In the genomic region with DNA sequence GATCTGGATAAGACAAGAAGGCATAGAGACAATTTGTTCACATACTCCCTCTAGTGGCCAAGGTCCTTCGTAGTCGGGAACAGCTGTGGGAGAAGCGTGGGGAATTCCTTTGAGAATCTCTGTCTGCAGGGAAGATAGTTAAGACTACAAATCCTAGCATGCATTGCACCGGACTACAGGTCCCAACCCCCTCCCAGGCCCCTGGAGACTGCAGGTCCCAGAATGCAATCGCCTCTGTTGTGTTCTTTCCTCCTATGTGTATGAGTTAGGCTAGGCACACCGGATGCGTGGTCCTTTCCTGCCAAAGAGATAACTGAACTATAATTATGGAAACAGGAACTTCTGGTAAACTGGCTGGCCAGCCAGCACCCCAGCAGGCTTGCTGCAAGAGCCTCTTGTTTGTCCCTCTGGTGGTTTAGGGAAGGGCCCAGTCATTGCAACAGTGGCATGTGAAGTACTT, we compare ENCODE assay signal across 8 mouse cellular contexts. TPM values are rescaled to one million over a fixed set of nuclear protein-coding genes. Genes with fewer than 3 reads are reported as not detected.
DNase-seq lines count a peak whose midpoint lies in the region; ATAC-seq and TF ChIP-seq lines count a peak whose summit lies in the region.

No protein-coding gene starts in this region.

- H3K4me3 ChIP-seq in CH12.LX (replicated peaks in 1 of 3; ENCODE audit: low read depth in 2 of 3, low read length in 2 of 3, poor library complexity in 1 of 3) = no peak overlapping the region
- no peak overlapping the region for H3K4me3 ChIP-seq in brown adipose tissue, adult 24 weeks (ENCODE audit: insufficient read depth, low read depth, low read length)
- peak overlapping the region; percentile 59 for H3K4me3 ChIP-seq in heart, embryonic 13.5 days
- peak overlapping the region; percentile 53; the same call in 1 of the 2 replicates for H3K4me3 ChIP-seq in kidney, postnatal 0 days (replicated peaks; ENCODE audit: low read depth, low read length)
- H3K4me3 ChIP-seq in liver, adult 2 months (ENCODE audit: insufficient read depth, low read depth, low read length) = no peak overlapping the region
- peak overlapping the region; percentile 43 for H3K4me3 ChIP-seq in stomach, embryonic 14.5 days (ENCODE audit: low read depth, low read length)

- peak; percentile 63 for TF ChIP-seq RAD21 in CH12.LX (IDR thresholded peaks at IDR 0.05; ENCODE audit: low read depth, low read length)

- no peak overlapping the region for H3K9ac ChIP-seq in CH12.LX (ENCODE audit: insufficient read depth, low read depth)
- H3K9ac ChIP-seq in heart, embryonic 13.5 days = peak overlapping the region; percentile 83
- H3K9ac ChIP-seq in kidney, postnatal 0 days (ENCODE audit: low read depth, low read length) = no peak overlapping the region
- H3K9ac ChIP-seq in liver, adult 2 months (ENCODE audit: low read depth, low read length) = no peak overlapping the region; the same call in 1 of the 2 replicates
- H3K9ac ChIP-seq in stomach, embryonic 14.5 days (replicated peaks; ENCODE audit: low read depth, low read length) = 0 out of 2 replicates have a peak overlapping the region, but pooled peaks have one; percentile 77

- H3K36me3 ChIP-seq in CH12.LX (replicated peaks in 1 of 2; ENCODE audit: control insufficient read depth in 1 of 2, insufficient read depth in 1 of 2, low read length in 1 of 2) = no peaks in the 10 kb centered on the region
- H3K36me3 ChIP-seq in heart, embryonic 13.5 days = peaks cover 44% of the 10 kb centered on the region
- peaks cover 21% of the 10 kb centered on the region; the same call in 1 of the 2 replicates for H3K36me3 ChIP-seq in kidney, postnatal 0 days (ENCODE audit: insufficient read depth, low read length)
- H3K36me3 ChIP-seq in liver, adult 2 months (ENCODE audit: control insufficient read depth, insufficient read depth, low read length) = no peaks in the 10 kb centered on the region
- H3K36me3 ChIP-seq in stomach, embryonic 14.5 days (ENCODE audit: control insufficient read depth, insufficient read depth, low read length) = peaks cover 29% of the 10 kb centered on the region

- H3K27ac ChIP-seq in CH12.LX (ENCODE audit: insufficient read depth, low read depth) = no peak overlapping the region
- peak overlapping the region; percentile 86 for H3K27ac ChIP-seq in brown adipose tissue, adult 24 weeks (replicated peaks; ENCODE audit: low read depth, low read length)
- H3K27ac ChIP-seq in heart, embryonic 13.5 days (replicated peaks) = peak overlapping the region; percentile 96
- peak overlapping the region; percentile 76 for H3K27ac ChIP-seq in kidney, postnatal 0 days
- peak overlapping the region; percentile 8 for H3K27ac ChIP-seq in liver, adult 2 months (replicated peaks; ENCODE audit: insufficient read depth, low read depth, low read length)
- peak overlapping the region; percentile 96; the same call in 1 of the 2 replicates for H3K27ac ChIP-seq in stomach, embryonic 14.5 days (ENCODE audit: low read length)

- no peak for TF ChIP-seq EP300 in CH12.LX (IDR thresholded peaks at IDR 0.05; ENCODE audit: low read length)

- no peaks in the 10 kb centered on the region for H3K79me2 ChIP-seq in CH12.LX (replicated peaks; ENCODE audit: control insufficient read depth, extremely low read depth, insufficient read depth, poor library complexity, severe bottlenecking)
- no peaks in the 10 kb centered on the region for H3K79me2 ChIP-seq in liver, adult 2 months (ENCODE audit: control insufficient read depth, insufficient read depth, low read length)

- dilution Hi-C loops in CH12.LX (cut with MboI; ENCODE audit: extremely low pct_ligation_motif_present, extremely low pct_unique_long_range_greater_than_20kb, low sequenced_read_pairs) = no loop called here

- in situ Hi-C loops in CH12.LX (cut with MboI; ENCODE audit: low pct_ligation_motif_present, low pct_unique_long_range_greater_than_20kb, low sequenced_read_pairs) = no loop called here

- H3K4me1 ChIP-seq in CH12.LX (ENCODE audit: control insufficient read depth in 1 of 2, insufficient read depth in 2 of 2) = peaks cover 12 to 27% of the 10 kb centered on the region in 2 experiments
- peaks cover 29% of the 10 kb centered on the region for H3K4me1 ChIP-seq in brown adipose tissue, adult 24 weeks (ENCODE audit: control insufficient read depth, insufficient read depth, insufficient read length, low read length)
- peaks cover 79% of the 10 kb centered on the region for H3K4me1 ChIP-seq in heart, embryonic 13.5 days
- peaks cover 29% of the 10 kb centered on the region for H3K4me1 ChIP-seq in kidney, postnatal 0 days (replicated peaks; ENCODE audit: insufficient read depth, low read length)
- H3K4me1 ChIP-seq in liver, adult 2 months (ENCODE audit: control insufficient read depth, insufficient read depth, low read length) = peaks cover 24% of the 10 kb centered on the region
- peaks cover 28% of the 10 kb centered on the region for H3K4me1 ChIP-seq in stomach, embryonic 14.5 days (ENCODE audit: control insufficient read depth, insufficient read depth, low read length)

- no peaks in the 10 kb centered on the region for H3K9me3 ChIP-seq in CH12.LX (replicated peaks; ENCODE audit: low read length)
- H3K9me3 ChIP-seq in heart, embryonic 13.5 days = no peaks in the 10 kb centered on the region
- H3K9me3 ChIP-seq in kidney, postnatal 0 days (replicated peaks; ENCODE audit: low read length) = no peaks in the 10 kb centered on the region
- no peaks in the 10 kb centered on the region for H3K9me3 ChIP-seq in stomach, embryonic 14.5 days (ENCODE audit: control insufficient read depth, low read depth, low read length)

- H3K4me2 ChIP-seq in CH12.LX (ENCODE audit: insufficient read depth, low read depth, poor library complexity, severe bottlenecking) = no peak overlapping the region
- H3K4me2 ChIP-seq in heart, embryonic 13.5 days = peak overlapping the region; percentile 79
- peak overlapping the region; percentile 68 for H3K4me2 ChIP-seq in kidney, postnatal 0 days (ENCODE audit: low read length)
- peak overlapping the region; percentile 89 for H3K4me2 ChIP-seq in stomach, embryonic 14.5 days (replicated peaks; ENCODE audit: low read depth, low read length)

- peak; percentile 78 for DNase-seq in CH12.LX (ENCODE audit: extremely low read depth)
- peak; percentile 69 for DNase-seq in fat pad, adult 2 months (ENCODE audit: extremely low read depth, low read depth, low spot score)
- DNase-seq in kidney, postnatal 0 days (ENCODE audit: low spot score) = peak; percentile 99
- peak; percentile 92 for DNase-seq in liver, adult 2 months (ENCODE audit: extremely low read depth, low read depth, low spot score)

- peak; percentile 58; the same call in 1 of the 2 replicates for ATAC-seq in heart, embryonic 13.5 days (ENCODE audit: extremely low read depth, insufficient number of reproducible peaks, low FRiP score, low TSS enrichment)
- peak; percentile 77 for ATAC-seq in kidney, postnatal 0 days (replicated peaks; ENCODE audit: low FRiP score, low read depth)
- peak; percentile 72 for ATAC-seq in monocyte, adult 5-6 weeks (replicated peaks; ENCODE audit: insufficient number of reproducible peaks, low FRiP score, low TSS enrichment, poor library complexity, severe bottlenecking)
- peak; percentile 43 for ATAC-seq in stomach, embryonic 14.5 days (ENCODE audit: insufficient number of reproducible peaks, insufficient read depth, low FRiP score, low read depth)

- TF ChIP-seq CTCF in CH12.LX (conservative IDR thresholded peaks at IDR 0.05 in 1 of 2, IDR thresholded peaks at IDR 0.05 in 1 of 2; ENCODE audit: low read depth in 2 of 2, low read length in 2 of 2) = peak; percentile 74 to 81
- TF ChIP-seq CTCF in kidney, postnatal 0 days (IDR thresholded peaks at IDR 0.05; ENCODE audit: low read depth) = peak; percentile 82
- peak; percentile 58 for TF ChIP-seq CTCF in liver, adult 2 months (IDR thresholded peaks at IDR 0.05; ENCODE audit: low read depth, low read length)

- peaks cover 46% of the 10 kb centered on the region for H3K27me3 ChIP-seq in CH12.LX (replicated peaks)
- H3K27me3 ChIP-seq in heart, embryonic 13.5 days (replicated peaks) = no peaks in the 10 kb centered on the region
- no peaks in the 10 kb centered on the region for H3K27me3 ChIP-seq in kidney, postnatal 0 days (ENCODE audit: insufficient read depth, low read length)
- H3K27me3 ChIP-seq in liver, adult 2 months (ENCODE audit: control insufficient read depth, insufficient read depth, low read length) = no peaks in the 10 kb centered on the region
- no peaks in the 10 kb centered on the region for H3K27me3 ChIP-seq in stomach, embryonic 14.5 days (ENCODE audit: control insufficient read depth, insufficient read depth, low read length)

- WGBS in heart, embryonic 13.5 days = 2% methylated on average over 7 of the region's 7 CpGs
- 3% methylated on average over 7 of the region's 7 CpGs for WGBS in kidney, postnatal 0 days
- 3% methylated on average over 7 of the region's 7 CpGs for WGBS in liver, adult 2 months
- WGBS in stomach, embryonic 14.5 days = 3% methylated on average over 7 of the region's 7 CpGs

- TF ChIP-seq POLR2A in CH12.LX (IDR thresholded peaks at IDR 0.05; ENCODE audit: low read depth, low read length) = no peak
- no peak for TF ChIP-seq POLR2A in liver, adult 2 months (IDR thresholded peaks at IDR 0.05; ENCODE audit: extremely low read depth, insufficient read depth, low read length)

RNA-seq across cellular contexts. Expression of a gene that starts 2.8 kb away (rescaled TPM):
- 0.34 TPM in 2 replicates for total RNA-seq in CH12.LX (2012; rRNA removed)
- total RNA-seq in CH12.LX (2014; rRNA removed) = 0.05 and 0.11 TPM in 2 replicates
- 0.33 and 0.63 TPM in 2 replicates for polyA plus RNA-seq in CH12.LX (2012; ENCODE audit: insufficient read length, low read depth)
- 2.4 and 3.6 TPM in 2 replicates for polyA plus RNA-seq in brown adipose tissue, adult 24 weeks (2012; ENCODE audit: insufficient read depth, insufficient read length, missing spikeins)
- polyA plus RNA-seq in heart, embryonic 13.5 days (2015; fragmentation: Nextera tagmentation; extraction: Ambion mirVana) = 166 and 168 TPM in 2 replicates
- polyA plus RNA-seq in kidney, postnatal 0 days (2015; fragmentation: Nextera tagmentation; extraction: Ambion mirVana) = 204 and 226 TPM in 2 replicates
- 17.6 and 17.8 TPM in 2 replicates for total RNA-seq in liver, adult 2 months (2014; rRNA removed)
- 27.8 and 31.5 TPM in 2 replicates for polyA plus RNA-seq in liver, adult 2 months (2012; rRNA removed)
- 15.1 to 25.3 TPM (median 22.0 TPM) in 3 replicates for total RNA-seq in monocyte, adult 5-6 weeks (2017)
- 208 and 230 TPM in 2 replicates for polyA plus RNA-seq in stomach, embryonic 14.5 days (2014; fragmentation: Nextera tagmentation; extraction: Ambion mirVana)

RNA-seq across cellular contexts. Expression of a gene that starts 5.2 kb away (rescaled TPM):
- 3.7 and 5.7 TPM in 2 replicates for total RNA-seq in CH12.LX (2012; rRNA removed)
- 1.9 and 2.5 TPM in 2 replicates for total RNA-seq in CH12.LX (2014; rRNA removed)
- 2.9 and 3.7 TPM in 2 replicates for polyA plus RNA-seq in CH12.LX (2012; ENCODE audit: insufficient read length, low read depth)
- 27.8 and 28.8 TPM in 2 replicates for polyA plus RNA-seq in brown adipose tissue, adult 24 weeks (2012; ENCODE audit: insufficient read depth, insufficient read length, missing spikeins)
- 10.2 and 11.7 TPM in 2 replicates for polyA plus RNA-seq in heart, embryonic 13.5 days (2015; fragmentation: Nextera tagmentation; extraction: Ambion mirVana)
- 68.9 and 70.6 TPM in 2 replicates for polyA plus RNA-seq in kidney, postnatal 0 days (2015; fragmentation: Nextera tagmentation; extraction: Ambion mirVana)
- 288 and 405 TPM in 2 replicates for total RNA-seq in liver, adult 2 months (2014; rRNA removed)
- polyA plus RNA-seq in liver, adult 2 months (2012; rRNA removed) = 650 and 735 TPM in 2 replicates
- 26.4 to 32.2 TPM (median 29.8 TPM) in 3 replicates for total RNA-seq in monocyte, adult 5-6 weeks (2017)
- 19.2 and 24.2 TPM in 2 replicates for polyA plus RNA-seq in stomach, embryonic 14.5 days (2014; fragmentation: Nextera tagmentation; extraction: Ambion mirVana)

RNA-seq across cellular contexts. Expression of a gene that starts 8.4 kb away (rescaled TPM):
- total RNA-seq in CH12.LX (2012; rRNA removed) = 181 and 244 TPM in 2 replicates
- total RNA-seq in CH12.LX (2014; rRNA removed) = 221 and 263 TPM in 2 replicates
- 312 and 330 TPM in 2 replicates for polyA plus RNA-seq in CH12.LX (2012; ENCODE audit: insufficient read length, low read depth)
- polyA plus RNA-seq in brown adipose tissue, adult 24 weeks (2012; ENCODE audit: insufficient read depth, insufficient read length, missing spikeins) = 357 and 467 TPM in 2 replicates
- polyA plus RNA-seq in heart, embryonic 13.5 days (2015; fragmentation: Nextera tagmentation; extraction: Ambion mirVana) = 421 and 441 TPM in 2 replicates
- 466 and 517 TPM in 2 replicates for polyA plus RNA-seq in kidney, postnatal 0 days (2015; fragmentation: Nextera tagmentation; extraction: Ambion mirVana)
- total RNA-seq in liver, adult 2 months (2014; rRNA removed) = 76.2 and 88.6 TPM in 2 replicates
- polyA plus RNA-seq in liver, adult 2 months (2012; rRNA removed) = 167 and 196 TPM in 2 replicates
- total RNA-seq in monocyte, adult 5-6 weeks (2017) = 129 to 177 TPM (median 134 TPM) in 3 replicates
- polyA plus RNA-seq in stomach, embryonic 14.5 days (2014; fragmentation: Nextera tagmentation; extraction: Ambion mirVana) = 476 and 515 TPM in 2 replicates

RNA-seq across cellular contexts. Expression of a gene that starts 27.5 kb away (rescaled TPM):
- total RNA-seq in CH12.LX (2012; rRNA removed) (8.0 and 9.3 TPM in 2 replicates), CH12.LX (2014; rRNA removed) (3.5 and 4.1 TPM in 2 replicates)
- 8.4 and 11.6 TPM in 2 replicates for polyA plus RNA-seq in CH12.LX (2012; ENCODE audit: insufficient read length, low read depth)
- polyA plus RNA-seq in brown adipose tissue, adult 24 weeks (2012; ENCODE audit: insufficient read depth, insufficient read length, missing spikeins) = 1.7 and 2.9 TPM in 2 replicates
- polyA plus RNA-seq in heart, embryonic 13.5 days (2015; fragmentation: Nextera tagmentation; extraction: Ambion mirVana) = 9.9 and 11.5 TPM in 2 replicates
- 17.3 and 17.5 TPM in 2 replicates for polyA plus RNA-seq in kidney, postnatal 0 days (2015; fragmentation: Nextera tagmentation; extraction: Ambion mirVana)
- total RNA-seq in liver, adult 2 months (2014; rRNA removed) = 2.7 and 4.6 TPM in 2 replicates
- polyA plus RNA-seq in liver, adult 2 months (2012; rRNA removed) = 4.3 and 7.5 TPM in 2 replicates
- total RNA-seq in monocyte, adult 5-6 weeks (2017) = 3.8 to 7.1 TPM (median 4.3 TPM) in 3 replicates
- 27.5 and 34.0 TPM in 2 replicates for polyA plus RNA-seq in stomach, embryonic 14.5 days (2014; fragmentation: Nextera tagmentation; extraction: Ambion mirVana)

RNA-seq across cellular contexts. Expression of a gene that starts 29.4 kb away (rescaled TPM):
- not detected in 2 replicates for total RNA-seq in CH12.LX (2012; rRNA removed)
- total RNA-seq in CH12.LX (2014; rRNA removed) = not detected in 2 replicates
- polyA plus RNA-seq in CH12.LX (2012; ENCODE audit: insufficient read length, low read depth) = not detected in 2 replicates
- 1.0 TPM in 1 of 2 replicates, not detected in the other for polyA plus RNA-seq in brown adipose tissue, adult 24 weeks (2012; ENCODE audit: insufficient read depth, insufficient read length, missing spikeins)
- 3.9 and 4.7 TPM in 2 replicates for polyA plus RNA-seq in heart, embryonic 13.5 days (2015; fragmentation: Nextera tagmentation; extraction: Ambion mirVana)
- 47.4 and 52.2 TPM in 2 replicates for polyA plus RNA-seq in kidney, postnatal 0 days (2015; fragmentation: Nextera tagmentation; extraction: Ambion mirVana)
- total RNA-seq in liver, adult 2 months (2014; rRNA removed) = 0.60 and 0.74 TPM in 2 replicates
- polyA plus RNA-seq in liver, adult 2 months (2012; rRNA removed) = 0.28 and 0.34 TPM in 2 replicates
- total RNA-seq in monocyte, adult 5-6 weeks (2017) = not detected in 3 replicates
- 5.7 and 6.4 TPM in 2 replicates for polyA plus RNA-seq in stomach, embryonic 14.5 days (2014; fragmentation: Nextera tagmentation; extraction: Ambion mirVana)

Comparison
In these comparisons a context has a peak if more than half of its experiments do, and no peak if none do; other contexts are left out.
1. H3K4me3 ChIP-seq: peak in heart, embryonic 13.5 days (single experiment), kidney, postnatal 0 days (single experiment) and stomach, embryonic 14.5 days (single experiment); none in CH12.LX (0 of 3), brown adipose tissue, adult 24 weeks (single experiment) and liver, adult 2 months (single experiment).
2. H3K9ac ChIP-seq: peak in heart, embryonic 13.5 days (single experiment) and stomach, embryonic 14.5 days (single experiment); none in CH12.LX (single experiment), kidney, postnatal 0 days (single experiment) and liver, adult 2 months (single experiment).
3. Peak in every context shown above with its lines, with median percentiles within 50 percentile points of each other: DNase-seq, CTCF ChIP-seq and ATAC-seq.